Mouse (Mus musculus) heart, postnatal 0 days (tissue): ENCODE measurements around the gene 4933405L10Rik.

ENCODE experiments used
- CTCF ChIP-seq: IDR thresholded peaks from 2 replicates; pipeline ENCODE4 v1.5.1; 2016; ENCODE audit warnings: antibody characterized with exemption, control low read depth, low read depth
- EP300 ChIP-seq: IDR thresholded peaks from 2 replicates; pipeline ENCODE4 v1.6.1; 2016; ENCODE audit warnings: antibody characterized with exemption, low read depth

GRCm38 (mm10) chr8:105685325-105685724, 22.1 kb upstream of the 4933405L10Rik start:
- TF ChIP-seq CTCF (no peak), EP300 (no peak)
